In the genomic region with DNA sequence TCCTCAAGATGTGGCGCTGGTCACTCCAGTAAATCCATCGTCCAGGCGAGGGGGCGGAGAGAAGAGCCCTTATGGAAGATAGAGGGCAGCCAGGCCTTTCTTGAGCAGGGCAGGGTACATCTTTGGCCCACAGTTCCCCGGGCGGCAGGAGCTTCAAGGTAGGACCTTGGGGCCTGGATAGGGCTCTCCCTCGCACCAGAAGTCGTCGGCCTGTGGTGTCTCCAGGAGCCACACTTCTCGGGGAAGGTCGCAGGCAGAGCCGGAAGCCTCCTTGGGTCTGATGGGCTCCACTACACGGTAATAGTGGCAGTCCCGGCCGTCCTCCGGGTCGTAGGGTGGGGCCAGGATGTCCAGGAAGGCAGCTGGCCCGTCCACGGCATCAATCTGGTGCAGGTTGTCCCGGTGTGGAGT, we compare ENCODE assay signal across 8 mouse cellular contexts. TPM values are rescaled to one million over a fixed set of nuclear protein-coding genes. Genes with fewer than 3 reads are reported as not detected.
A peak's percentile ranks its signal among the peaks of the same experiment; 100 is the strongest.
DNase-seq lines count a peak whose midpoint lies in the region; ATAC-seq and TF ChIP-seq lines count a peak whose summit lies in the region.

No protein-coding gene starts in this region.

- peak overlapping the region; percentile 97 for H3K4me2 ChIP-seq in heart, postnatal 0 days (ENCODE audit: low read depth, low read length)
- H3K4me2 ChIP-seq in limb, embryonic 14.5 days (replicated peaks; ENCODE audit: low read depth, low read length, severe bottlenecking): peak overlapping the region; percentile 96

- under 1% methylated on average over 20 of the region's 20 CpGs for WGBS in embryonic facial prominence, embryonic 10.5 days
- 1% methylated on average over 20 of the region's 20 CpGs for WGBS in heart, postnatal 0 days
- WGBS in limb, embryonic 14.5 days: under 1% methylated on average over 17 of the region's 20 CpGs

- H3K9ac ChIP-seq in ES-Bruce4 (ENCODE audit: low read depth, poor library complexity, severe bottlenecking): peak overlapping the region; percentile 89
- peak overlapping the region; percentile 93 for H3K9ac ChIP-seq in heart, postnatal 0 days (replicated peaks; ENCODE audit: low read depth, low read length)
- peak overlapping the region; percentile 94 for H3K9ac ChIP-seq in limb, embryonic 14.5 days (ENCODE audit: low read depth, low read length, severe bottlenecking)

- peak overlapping the region; percentile 87 for H3K4me3 ChIP-seq in ES-Bruce4 (ENCODE audit: low read depth, low read length)
- H3K4me3 ChIP-seq in embryonic facial prominence, embryonic 10.5 days: peak overlapping the region; percentile 79
- peak overlapping the region; percentile 93 for H3K4me3 ChIP-seq in heart, postnatal 0 days (ENCODE audit: low read depth, low read length)
- peak overlapping the region; percentile 86 for H3K4me3 ChIP-seq in limb, embryonic 14.5 days (replicated peaks; ENCODE audit: low read length)

- no peak for TF ChIP-seq CTCF in ES-Bruce4 (IDR thresholded peaks at IDR 0.05; ENCODE audit: low read depth, low read length)
- TF ChIP-seq CTCF in heart, postnatal 0 days (IDR thresholded peaks at IDR 0.05; ENCODE audit: low read depth): no peak

- H3K27ac ChIP-seq in ES-Bruce4 (ENCODE audit: insufficient read depth, low read length): no peak overlapping the region
- peak overlapping the region; percentile 97 for H3K27ac ChIP-seq in embryonic facial prominence, embryonic 10.5 days (replicated peaks)
- H3K27ac ChIP-seq in heart, postnatal 0 days (ENCODE audit: low read depth): peak overlapping the region; percentile 93; the same call in 1 of the 2 replicates
- no peak overlapping the region for H3K27ac ChIP-seq in limb, embryonic 14.5 days (replicated peaks; ENCODE audit: low read depth, low read length)

- TF ChIP-seq EP300 in ES-Bruce4 (IDR thresholded peaks at IDR 0.05; ENCODE audit: insufficient read depth, low read depth, low read length): no peak
- no peak for TF ChIP-seq EP300 in heart, postnatal 0 days (IDR thresholded peaks at IDR 0.05; ENCODE audit: low read depth)

- DNase-seq in heart, adult 11 months: peak; percentile 93
- DNase-seq in heart, postnatal 25 days (ENCODE audit: low spot score): no peak
- peak; percentile 47 for DNase-seq in embryonic facial prominence, embryonic 10.5 days (ENCODE audit: low spot score)
- no peak for DNase-seq in heart, postnatal 0 days (ENCODE audit: low spot score)
- DNase-seq in limb, embryonic 14.5 days (ENCODE audit: low spot score): no peak
- peak; percentile 41 for DNase-seq in naive thymus-derived CD4-positive, alpha-beta T cell, adult 2 months (ENCODE audit: low read depth)

- intact Hi-C loops in heart, postnatal 25 days (cut with DNase I): loop anchor here (1.0 kb wide), 1 partner anchor 10 kb away; no protein-coding TSS in a partner anchor

- ATAC-seq in heart, postnatal 0 days (ENCODE audit: insufficient read depth, low read depth): no peak
- ATAC-seq in limb, embryonic 14.5 days (ENCODE audit: low FRiP score, low read depth): no peak
- no peak for ATAC-seq in activated CD4-positive, CD25-positive, alpha-beta regulatory T cell, adult 4 months

- no peaks in the 10 kb centered on the region for H3K4me1 ChIP-seq in ES-Bruce4 (ENCODE audit: control insufficient read depth, insufficient read depth, low read length)
- H3K4me1 ChIP-seq in embryonic facial prominence, embryonic 10.5 days: peaks cover 42% of the 10 kb centered on the region
- H3K4me1 ChIP-seq in heart, postnatal 0 days (ENCODE audit: control insufficient read depth, insufficient read depth): peaks cover 11% of the 10 kb centered on the region; the same call in 1 of the 2 replicates
- peaks cover 21% of the 10 kb centered on the region for H3K4me1 ChIP-seq in limb, embryonic 14.5 days (ENCODE audit: control insufficient read depth, insufficient read depth, low read length)

- no peaks in the 10 kb centered on the region for H3K27me3 ChIP-seq in ES-Bruce4 (ENCODE audit: control insufficient read depth, insufficient read depth, low read length, poor library complexity, severe bottlenecking)
- peaks cover 4% of the 10 kb centered on the region; the same call in 1 of the 2 replicates for H3K27me3 ChIP-seq in embryonic facial prominence, embryonic 10.5 days (replicated peaks; ENCODE audit: low read depth, poor library complexity, severe bottlenecking)
- no peaks in the 10 kb centered on the region for H3K27me3 ChIP-seq in heart, postnatal 0 days (ENCODE audit: control insufficient read depth, insufficient read depth, low read length)
- no peaks in the 10 kb centered on the region for H3K27me3 ChIP-seq in limb, embryonic 14.5 days (ENCODE audit: control insufficient read depth, insufficient read depth, low read length)

- TF ChIP-seq POLR2A in ES-Bruce4 (IDR thresholded peaks at IDR 0.05; ENCODE audit: insufficient read depth, low read length): no peak
- no peak for TF ChIP-seq POLR2A in limb, embryonic 14.5 days (IDR thresholded peaks at IDR 0.05; ENCODE audit: borderline replicate concordance, extremely low read depth, insufficient read depth, insufficient read length)

- no peaks in the 10 kb centered on the region for H3K9me3 ChIP-seq in ES-Bruce4 (replicated peaks; ENCODE audit: control insufficient read depth, insufficient read depth, low read length, poor library complexity, severe bottlenecking)
- no peaks in the 10 kb centered on the region for H3K9me3 ChIP-seq in embryonic facial prominence, embryonic 10.5 days
- H3K9me3 ChIP-seq in heart, postnatal 0 days (replicated peaks; ENCODE audit: control insufficient read depth, low read length): no peaks in the 10 kb centered on the region
- no peaks in the 10 kb centered on the region for H3K9me3 ChIP-seq in limb, embryonic 14.5 days (ENCODE audit: control insufficient read depth, low read length)

- H3K36me3 ChIP-seq in ES-Bruce4 (ENCODE audit: control insufficient read depth, insufficient read depth, low read length, poor library complexity, severe bottlenecking): 0 out of 2 replicates have a peak, but pooled peaks cover 2% of the 10 kb centered on the region
- peaks cover 19% of the 10 kb centered on the region for H3K36me3 ChIP-seq in embryonic facial prominence, embryonic 10.5 days (replicated peaks)
- H3K36me3 ChIP-seq in heart, postnatal 0 days (replicated peaks; ENCODE audit: control insufficient read depth, insufficient read depth, low read length): peaks cover 16% of the 10 kb centered on the region
- H3K36me3 ChIP-seq in limb, embryonic 14.5 days (ENCODE audit: control insufficient read depth, insufficient read depth, low read length): peaks cover 4% of the 10 kb centered on the region; the same call in 1 of the 2 replicates

RNA-seq across cellular contexts. Expression of a gene that starts 0.9 kb away (rescaled TPM):
- 10 to 100 TPM; 17.5 to 18.7 TPM for total RNA-seq in heart, postnatal 25 days (2021)
- polyA plus RNA-seq in ES-Bruce4 (2011; ENCODE audit: insufficient read depth, insufficient read length, low read depth, missing spikeins): 32.1 and 32.4 TPM in 2 replicates
- 84.6 and 85.1 TPM in 2 replicates for polyA plus RNA-seq in embryonic facial prominence, embryonic 10.5 days (2016; fragmentation: Nextera tagmentation; extraction: Ambion mirVana)
- 28.9 and 33.4 TPM in 2 replicates for total RNA-seq in heart, postnatal 0 days (2014; rRNA removed; ENCODE audit: low replicate concordance)
- polyA plus RNA-seq in heart, postnatal 0 days (2015; fragmentation: Nextera tagmentation; extraction: Ambion mirVana): 29.9 and 30.6 TPM in 2 replicates
- 14.1 and 19.0 TPM in 2 replicates for polyA plus RNA-seq in limb, embryonic 14.5 days (2012; rRNA removed)
- polyA plus RNA-seq in limb, embryonic 14.5 days (2014; fragmentation: Nextera tagmentation; extraction: Ambion mirVana): 63.8 and 68.8 TPM in 2 replicates
- 10 to 100 TPM; 40.3 to 43.7 TPM for polyA plus RNA-seq in activated CD4-positive, CD25-positive, alpha-beta regulatory T cell, adult 4 months (2017; shearing (Covaris generic))

RNA-seq across cellular contexts. Expression of a gene that starts 12.6 kb away (rescaled TPM):
- total RNA-seq in heart, postnatal 25 days (2021): under 1 TPM; 0.39 to 0.61 TPM
- polyA plus RNA-seq in ES-Bruce4 (2011; ENCODE audit: insufficient read depth, insufficient read length, low read depth, missing spikeins): 0.22 and 0.24 TPM in 2 replicates
- polyA plus RNA-seq in embryonic facial prominence, embryonic 10.5 days (2016; fragmentation: Nextera tagmentation; extraction: Ambion mirVana): 0.86 and 1.1 TPM in 2 replicates
- 3.6 and 4.1 TPM in 2 replicates for total RNA-seq in heart, postnatal 0 days (2014; rRNA removed; ENCODE audit: low replicate concordance)
- polyA plus RNA-seq in heart, postnatal 0 days (2015; fragmentation: Nextera tagmentation; extraction: Ambion mirVana): 0.60 and 0.73 TPM in 2 replicates
- polyA plus RNA-seq in limb, embryonic 14.5 days (2012; rRNA removed): 2.0 and 2.8 TPM in 2 replicates
- polyA plus RNA-seq in limb, embryonic 14.5 days (2014; fragmentation: Nextera tagmentation; extraction: Ambion mirVana): 1.2 and 1.6 TPM in 2 replicates
- polyA plus RNA-seq in activated CD4-positive, CD25-positive, alpha-beta regulatory T cell, adult 4 months (2017; shearing (Covaris generic)): 10 to 100 TPM; 42.3 to 58.3 TPM

Comparison
In these comparisons a context has a peak if more than half of its experiments do, and no peak if none do; other contexts are left out.
1. DNase-seq: peak in heart, adult 11 months (single experiment), embryonic facial prominence, embryonic 10.5 days (single experiment) and naive thymus-derived CD4-positive, alpha-beta T cell, adult 2 months (single experiment); none in heart, postnatal 25 days (single experiment), heart, postnatal 0 days (single experiment) and limb, embryonic 14.5 days (single experiment).
2. H3K27ac ChIP-seq: peak in embryonic facial prominence, embryonic 10.5 days (single experiment) and heart, postnatal 0 days (single experiment); none in ES-Bruce4 (single experiment) and limb, embryonic 14.5 days (single experiment).
3. RNA of a gene that starts 12.6 kb away (polyA plus RNA-seq): 42.3 to 58.3 TPM in activated CD4-positive, CD25-positive, alpha-beta regulatory T cell, adult 4 months; 1.2 to 2.8 TPM in limb, embryonic 14.5 days, 0.86 to 1.1 TPM in embryonic facial prominence, embryonic 10.5 days, 0.60 to 0.73 TPM in heart, postnatal 0 days and 0.22 to 0.24 TPM in ES-Bruce4; every median in the first group is over 10 times any median in the second.
4. Peak in every context shown above with its lines, with median percentiles within 50 percentile points of each other: H3K4me3 ChIP-seq and H3K9ac ChIP-seq.